Mouse (Mus musculus) adrenal gland, adult 18-20 months (tissue): ENCODE measurements at regions not wholly inside any gene's neighbourhood (a gene's known extent, or its start where the extent isn't known, plus 50 kb on each side); places are given as distances from the start of the nearest gene placed in this dataset.

Experiments
- DNase-seq, 2 experiments: peaks; one replicate each; pipeline ENCODE4 v3.0.0; 2021 to 2022; ENCODE audit warnings: low spot score in 2 of 2

DNA sequence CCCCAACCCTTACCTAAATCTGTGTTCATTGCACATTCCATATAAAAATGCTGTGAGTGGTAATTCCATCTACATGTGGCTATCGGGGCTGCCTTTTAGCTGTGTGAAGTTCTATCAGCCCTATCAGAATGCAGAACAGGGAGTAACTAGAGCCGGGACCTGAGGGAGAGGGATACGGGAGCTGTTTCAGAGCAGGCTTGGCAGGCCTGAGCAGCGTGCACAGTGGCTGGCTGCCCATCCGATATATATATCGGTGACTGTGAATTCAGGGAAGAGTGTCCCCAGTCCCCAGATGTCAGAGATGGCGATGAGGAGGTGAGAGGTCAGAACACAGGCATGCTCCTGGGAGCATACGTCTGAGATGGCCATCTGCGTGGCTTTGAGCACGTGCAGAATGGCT is 79.0 kb downstream of the Arl4c start:
- DNase-seq = no peak

DNA sequence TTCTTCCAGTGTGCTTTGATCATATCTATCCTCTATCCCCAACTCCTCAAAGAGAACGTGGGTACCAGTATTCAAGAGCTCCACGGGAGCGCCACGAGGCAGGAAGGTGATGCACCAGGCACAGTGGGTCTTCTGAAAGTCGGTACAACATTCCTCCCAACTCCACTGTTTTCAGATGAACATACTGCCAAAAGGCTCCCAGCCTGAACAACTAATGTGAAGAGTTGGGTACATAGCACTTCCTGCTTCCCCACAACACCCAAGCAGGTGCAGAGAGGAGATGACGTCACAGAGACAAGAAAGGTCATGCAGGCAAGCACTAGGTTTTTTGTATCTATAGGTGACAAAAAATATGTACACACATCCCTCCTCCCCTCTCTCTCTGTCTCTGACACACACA is 79.7 kb downstream of the Arl4c start:
- no peak for DNase-seq

DNA sequence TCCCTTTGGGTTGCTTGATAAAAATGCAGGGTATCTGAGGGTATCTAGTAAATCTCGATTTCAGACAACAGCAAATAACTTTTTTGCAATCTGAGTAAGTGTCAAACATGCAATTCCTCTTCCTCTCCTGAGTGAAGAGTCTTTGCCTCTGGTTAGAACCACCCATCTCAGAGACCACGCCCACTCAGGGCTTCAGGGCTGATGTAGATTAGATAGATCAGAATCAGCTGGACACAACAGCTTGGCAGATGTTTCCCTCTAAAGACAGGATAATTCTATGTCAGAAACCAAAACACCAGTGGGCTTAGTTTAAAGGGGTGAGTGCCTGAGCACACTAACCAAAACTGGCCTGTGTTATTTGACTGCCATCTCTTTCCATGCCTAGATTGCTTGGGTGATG is 80.8 kb downstream of the Arl4c start:
- no peak for DNase-seq

DNA sequence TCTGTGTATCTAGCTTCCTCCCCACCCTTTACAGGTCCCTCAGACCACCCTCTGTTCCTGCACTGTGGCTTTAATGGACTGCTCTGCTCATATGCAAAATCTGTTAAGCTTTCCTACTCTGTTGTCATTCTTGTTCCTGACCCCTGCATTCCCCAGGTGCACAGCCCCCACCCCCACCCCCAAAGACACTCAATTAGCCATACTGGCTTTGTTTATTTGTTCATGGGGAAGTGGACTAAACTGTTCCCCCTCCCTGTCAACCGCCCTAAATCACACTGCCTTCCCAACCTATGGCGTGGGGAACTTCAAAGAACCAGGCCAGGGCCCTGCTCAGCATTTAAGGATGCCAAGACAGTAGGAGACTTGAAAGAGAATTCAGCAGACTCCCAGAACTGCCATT is 89.0 kb downstream of the Arl4c start:
- DNase-seq = no peak

DNA sequence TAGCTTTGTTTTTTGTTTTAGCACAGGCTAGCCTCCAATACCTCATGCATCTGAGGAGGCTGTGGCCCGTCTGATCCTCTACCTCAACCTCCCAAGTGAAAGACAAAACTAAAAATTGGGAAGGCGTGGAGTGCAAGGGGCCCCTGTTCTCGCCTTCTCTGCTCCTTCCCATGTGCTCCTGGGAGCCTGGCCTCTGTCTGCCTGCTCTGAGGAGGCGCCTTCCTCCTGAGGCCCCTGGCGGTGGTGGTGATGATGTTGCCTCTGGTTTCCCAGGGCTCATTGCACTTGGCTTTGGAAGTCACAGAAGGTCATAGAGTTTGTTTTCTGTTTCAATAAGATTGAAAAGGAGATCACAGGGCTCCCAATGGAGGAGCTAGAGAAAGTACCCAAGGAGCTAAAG is 90.8 kb downstream of the Arl4c start:
- no peak for DNase-seq

DNA sequence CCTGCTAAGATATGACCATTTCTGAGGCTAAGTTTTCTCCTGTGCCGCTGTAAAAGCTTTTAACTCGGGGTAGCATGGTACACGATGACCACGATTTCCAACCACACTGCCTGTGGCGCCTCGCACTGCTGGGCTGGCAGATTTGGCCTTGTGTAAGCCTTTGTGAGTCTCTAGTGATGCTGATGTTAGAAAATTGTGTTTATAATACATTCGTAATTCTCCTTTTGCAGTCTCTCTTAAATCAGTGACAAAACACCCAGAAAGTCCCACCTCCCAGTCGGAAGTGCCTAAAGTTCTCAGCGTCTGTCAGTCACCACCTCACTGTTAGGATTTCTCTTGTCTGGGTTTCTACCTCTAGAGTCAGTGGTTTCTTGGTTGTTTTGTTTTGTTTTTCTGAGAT is 91.2 kb downstream of the Arl4c start:
- DNase-seq = no peak

DNA sequence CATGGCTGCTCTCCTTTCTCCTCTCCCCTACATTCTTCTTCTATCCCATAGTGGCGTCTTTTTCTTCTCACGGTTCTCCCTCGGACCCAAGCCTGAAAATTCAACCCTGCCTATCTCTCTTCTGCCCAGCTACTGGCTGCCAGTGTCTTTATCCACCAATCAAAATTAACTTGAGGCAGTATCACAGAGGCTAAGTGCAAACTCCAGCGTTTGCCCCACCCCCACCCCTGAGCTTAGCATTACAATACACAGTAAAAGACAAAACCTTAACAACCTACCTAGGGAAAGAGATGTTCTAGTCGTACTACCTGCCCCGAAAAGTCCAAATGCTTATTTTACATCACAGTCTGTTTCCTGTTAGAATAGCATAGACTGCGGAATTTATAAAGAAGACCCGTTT is 93.2 kb downstream of the Arl4c start:
- no peak for DNase-seq

DNA sequence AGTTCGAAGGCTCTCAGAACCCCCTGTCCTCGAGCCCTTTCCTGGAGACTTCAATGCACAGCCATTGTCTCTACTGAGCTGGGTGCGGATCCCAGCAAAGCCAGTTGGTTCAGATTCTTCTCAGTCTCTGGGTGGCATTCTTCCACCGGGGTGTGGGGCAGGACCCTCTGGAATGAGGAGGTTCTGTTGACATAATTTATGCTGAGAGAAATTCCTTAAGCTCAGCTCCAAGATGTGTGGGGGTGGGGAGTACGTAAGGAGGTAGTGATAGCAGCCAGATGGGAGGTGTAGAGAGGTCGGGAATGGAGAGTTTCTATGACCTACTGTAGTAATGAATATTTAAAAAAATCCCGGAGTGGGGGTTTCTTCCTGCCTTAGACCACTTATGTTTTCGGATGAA is 93.8 kb downstream of the Arl4c start:
- no peak for DNase-seq

DNA sequence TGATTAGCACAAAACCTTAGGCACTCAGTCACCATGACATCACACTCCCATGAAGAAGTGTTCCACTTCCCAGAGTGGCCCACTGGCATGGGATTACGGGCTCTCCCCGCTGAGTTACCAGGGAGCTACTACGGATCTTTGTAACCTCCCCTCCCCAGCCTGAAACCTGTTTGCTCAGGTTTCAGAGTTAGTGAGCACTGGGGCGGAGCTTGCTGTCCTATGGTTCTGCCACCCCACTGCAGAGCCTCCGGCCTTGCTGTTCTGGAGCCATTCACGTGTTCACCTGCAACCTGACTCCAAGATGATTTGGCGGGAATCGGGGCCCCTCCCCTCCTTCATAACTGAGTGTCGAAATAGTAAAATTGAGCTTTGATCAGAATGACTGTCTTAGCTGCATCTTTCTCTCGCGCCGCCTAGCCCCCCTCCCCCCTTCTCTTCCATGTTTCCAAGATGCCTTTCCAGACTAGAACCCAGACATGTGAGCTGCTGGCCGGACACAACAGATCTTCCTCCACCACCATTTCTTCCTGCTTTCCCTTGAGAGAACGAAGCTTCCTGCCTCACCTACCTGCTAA is 95.8 kb upstream of the Glrp1 start:
- no peak for DNase-seq

DNA sequence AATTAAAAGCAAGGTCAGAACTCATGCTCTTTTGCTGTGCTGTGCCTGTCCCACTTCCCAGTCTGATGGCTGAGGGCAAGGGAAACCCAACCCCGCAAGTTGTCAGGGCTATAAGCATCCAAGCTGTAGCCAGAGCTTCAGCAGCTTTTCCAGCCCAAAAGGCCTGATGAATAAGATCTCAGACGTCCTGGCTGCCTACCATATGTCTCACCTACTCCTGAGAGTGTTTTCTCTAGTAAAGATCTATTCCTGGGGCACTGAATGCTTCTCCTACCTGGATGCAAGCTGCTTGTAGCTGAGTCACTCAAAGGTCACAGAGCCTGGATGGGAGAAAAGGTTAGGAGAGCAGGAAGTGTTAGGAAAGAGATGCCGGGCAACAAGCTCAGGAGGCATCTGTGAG is 92.4 kb upstream of the Glrp1 start:
- no peak for DNase-seq

DNA sequence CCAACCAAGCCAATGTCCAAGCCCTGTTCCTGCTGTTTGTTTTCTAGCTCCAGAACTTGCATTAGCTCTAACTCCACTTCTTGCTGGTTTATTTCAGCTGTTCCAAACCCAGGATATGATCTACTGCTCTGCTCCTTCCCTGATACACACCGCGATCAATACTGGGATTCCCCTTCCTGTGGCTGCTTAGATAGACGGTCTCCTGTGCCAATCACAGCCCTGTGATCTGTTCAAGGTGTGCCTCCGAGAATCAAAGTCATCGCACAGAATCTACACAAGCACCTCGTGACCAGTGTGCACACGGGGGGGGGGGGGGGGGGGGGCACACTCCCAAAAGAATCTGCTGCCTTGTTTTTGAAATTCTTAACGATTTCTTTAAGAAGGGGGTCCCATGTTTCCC is 91.9 kb upstream of the Glrp1 start:
- DNase-seq = no peak

DNA sequence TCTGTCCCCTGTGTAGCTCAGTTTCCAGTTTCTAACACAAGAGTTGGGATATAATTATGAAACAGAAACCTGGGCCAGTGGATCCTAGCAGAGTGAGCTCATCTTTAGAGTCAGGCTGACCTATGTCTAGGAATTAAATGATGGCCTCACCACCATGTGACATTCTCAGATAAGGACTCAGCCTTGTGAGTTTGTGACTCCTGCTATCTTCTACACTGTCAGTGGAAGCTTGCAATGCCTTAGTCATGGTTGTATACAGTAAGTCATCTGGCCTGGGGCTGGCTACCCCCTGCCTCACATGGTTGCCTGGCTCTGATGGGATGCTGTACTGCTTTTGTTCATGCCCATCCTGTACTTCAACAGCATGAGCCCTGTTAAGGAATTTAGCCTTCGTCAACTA is 90.3 kb upstream of the Glrp1 start:
- DNase-seq = no peak

DNA sequence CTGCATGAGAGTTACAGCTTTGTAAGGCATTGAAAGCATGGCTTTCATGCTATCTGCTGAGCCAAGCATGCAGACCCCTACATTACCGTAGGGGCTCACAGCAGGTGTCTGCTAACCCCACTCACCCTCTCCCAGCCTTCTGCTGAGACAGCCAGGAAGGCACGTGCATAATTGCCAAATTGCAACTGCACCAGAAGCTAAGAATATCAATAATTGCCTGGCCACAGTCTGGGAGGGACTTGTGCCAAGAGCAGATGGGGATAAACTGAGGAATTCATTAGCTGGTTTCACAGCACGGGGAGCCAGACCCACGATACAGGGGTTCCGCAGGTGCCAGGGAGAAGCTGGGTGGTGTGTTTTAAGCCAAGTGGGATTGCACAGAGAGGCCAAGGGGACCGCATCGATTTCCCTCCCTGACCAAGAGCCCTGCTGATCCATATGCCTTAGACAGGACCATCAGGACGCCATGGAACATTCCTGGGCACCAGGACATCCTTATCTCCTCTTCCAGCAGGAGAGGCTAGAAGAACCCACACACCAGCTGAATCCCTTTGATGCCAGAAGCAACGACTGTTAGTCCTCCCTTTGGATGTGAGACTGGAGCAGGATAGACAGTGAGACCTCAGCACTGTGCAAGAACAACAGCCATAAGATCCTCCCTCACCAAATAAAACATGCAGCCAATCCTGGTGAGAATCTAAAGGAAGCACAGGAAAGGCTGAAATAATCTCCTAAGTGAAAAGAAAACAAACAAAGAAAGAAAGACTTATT is 84.8 kb upstream of the Glrp1 start:
- no peak for DNase-seq

DNA sequence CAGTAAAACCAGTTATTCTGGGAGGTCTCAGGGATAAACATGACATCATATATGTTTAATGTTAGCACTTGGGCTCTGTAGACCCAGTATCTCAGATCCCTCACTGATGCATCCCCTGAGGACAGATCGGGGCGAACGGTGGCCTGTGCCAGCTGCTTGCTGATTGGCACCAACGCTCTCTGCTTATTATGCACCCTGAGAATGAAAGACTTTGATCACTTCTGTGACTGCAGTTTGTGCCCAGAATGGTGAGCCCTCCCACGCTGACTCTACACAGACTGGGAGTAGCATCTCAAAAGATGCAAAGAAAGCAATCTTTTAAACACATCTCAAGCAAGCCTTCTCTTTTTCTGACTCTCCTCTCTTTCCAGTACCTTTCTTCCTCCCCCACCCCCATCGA is 82.2 kb upstream of the Glrp1 start:
- DNase-seq = no peak

DNA sequence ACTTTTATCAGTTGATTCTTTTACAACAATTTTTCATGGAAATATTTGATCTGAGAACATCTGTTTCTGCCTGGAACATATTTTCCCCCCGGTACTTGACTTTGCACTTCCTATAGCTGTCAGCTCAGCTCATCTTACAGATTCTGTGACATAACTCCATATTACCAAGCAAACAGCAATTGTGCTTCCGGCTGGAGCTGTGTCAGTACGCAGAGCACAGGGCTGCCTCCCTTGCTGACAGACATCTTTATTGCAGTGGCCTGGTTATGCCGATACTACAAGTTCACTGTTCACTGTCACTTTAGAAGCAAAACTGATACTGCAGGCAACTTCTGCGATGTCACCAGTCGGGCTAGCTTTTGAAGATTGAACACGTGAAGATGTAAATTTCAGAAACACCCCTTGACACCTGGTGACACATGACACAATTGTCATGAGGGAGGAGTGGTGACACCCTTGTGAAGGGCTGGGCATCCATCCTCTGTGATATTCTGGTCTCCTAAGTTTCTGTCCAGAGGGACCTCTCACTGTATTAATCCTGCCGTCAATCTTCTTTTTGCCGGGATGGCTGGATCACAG is 81.0 kb upstream of the Glrp1 start:
- DNase-seq = no peak

DNA sequence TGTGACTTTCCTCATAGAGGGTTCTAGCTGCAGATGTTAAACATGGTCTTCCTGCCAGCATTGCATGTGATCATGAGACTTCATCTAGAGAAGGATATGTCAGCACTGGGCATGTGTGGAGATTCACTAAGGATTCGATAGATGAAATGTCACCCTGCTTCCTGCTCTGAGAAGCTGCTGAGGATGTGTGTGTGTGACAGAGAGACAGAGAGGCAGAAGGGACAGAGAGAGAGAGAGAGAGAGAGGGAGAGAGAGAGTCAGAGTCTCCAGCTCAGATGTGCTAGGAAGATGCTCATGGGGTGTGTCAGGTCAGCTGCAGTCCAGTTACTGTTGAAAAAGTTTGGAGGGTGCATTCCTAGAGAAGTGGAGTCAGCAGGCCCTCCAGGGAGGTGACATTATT is 78.9 kb upstream of the Glrp1 start:
- no peak for DNase-seq

DNA sequence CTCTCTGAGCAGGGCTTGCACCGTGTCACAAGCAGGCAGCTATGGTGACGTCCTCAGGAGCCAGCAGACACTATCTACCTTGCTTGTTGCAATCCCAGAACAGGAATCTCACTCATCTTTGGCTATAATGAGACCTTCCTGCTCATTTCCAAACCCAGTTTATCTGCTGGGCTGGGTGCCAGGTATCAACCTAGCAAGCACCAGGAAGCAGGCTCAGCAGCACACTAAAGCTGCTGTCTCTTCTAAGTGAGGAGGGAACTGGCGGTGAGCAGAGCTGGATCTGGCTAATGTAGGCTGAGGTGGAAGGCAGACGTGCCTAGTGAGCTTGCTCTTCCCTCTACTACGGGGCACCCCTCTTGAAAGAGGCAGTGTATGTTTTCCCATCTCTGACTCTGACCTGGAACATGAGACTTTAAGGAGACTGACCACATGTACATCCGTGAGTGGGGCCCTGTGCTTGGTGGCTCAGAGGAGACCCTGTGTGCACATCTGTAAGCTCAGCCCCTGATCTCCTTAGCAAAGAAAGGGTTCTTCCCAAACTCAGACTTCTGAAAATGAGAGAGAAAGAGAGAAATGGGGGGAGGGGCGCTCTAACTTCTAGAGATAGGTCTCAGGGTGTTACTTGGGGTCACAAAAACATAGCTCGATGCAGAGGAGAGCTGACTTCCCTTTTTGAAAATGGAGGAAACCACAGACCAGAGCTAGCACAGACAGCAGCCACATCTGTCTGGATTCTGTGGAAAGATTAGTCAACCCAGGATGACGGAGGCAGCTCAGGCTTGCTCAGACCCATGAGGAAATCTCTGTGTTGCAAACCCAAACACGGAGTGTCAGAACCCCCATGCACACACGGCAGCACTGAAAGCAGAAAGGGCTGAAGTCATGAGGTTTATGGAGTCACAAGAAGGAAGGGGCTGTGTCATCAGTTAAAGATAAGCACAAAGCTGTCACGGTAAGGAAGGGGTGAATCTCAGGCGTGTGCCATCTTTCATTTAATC is 77.3 kb upstream of the Glrp1 start:
- no peak for DNase-seq

DNA sequence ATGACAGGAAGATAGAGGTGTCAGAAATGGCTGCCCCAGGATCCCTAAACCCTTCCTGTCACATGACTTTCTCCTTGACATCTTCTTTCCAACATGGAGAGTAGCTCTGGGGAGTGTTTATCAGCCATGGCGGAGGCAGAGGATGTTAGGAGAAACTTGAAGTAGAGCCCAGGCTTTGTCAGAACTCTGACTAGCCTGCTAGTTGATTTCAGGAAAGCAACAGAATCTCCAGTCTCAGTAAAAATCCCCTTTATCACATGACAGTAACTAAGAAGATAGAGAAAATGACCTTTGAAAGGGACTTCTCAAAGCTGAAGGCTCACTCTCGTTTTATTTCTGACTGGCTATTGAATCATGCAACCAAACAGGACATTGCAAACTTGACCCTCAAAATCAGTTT is 76.3 kb upstream of the Glrp1 start:
- DNase-seq = no peak

DNA sequence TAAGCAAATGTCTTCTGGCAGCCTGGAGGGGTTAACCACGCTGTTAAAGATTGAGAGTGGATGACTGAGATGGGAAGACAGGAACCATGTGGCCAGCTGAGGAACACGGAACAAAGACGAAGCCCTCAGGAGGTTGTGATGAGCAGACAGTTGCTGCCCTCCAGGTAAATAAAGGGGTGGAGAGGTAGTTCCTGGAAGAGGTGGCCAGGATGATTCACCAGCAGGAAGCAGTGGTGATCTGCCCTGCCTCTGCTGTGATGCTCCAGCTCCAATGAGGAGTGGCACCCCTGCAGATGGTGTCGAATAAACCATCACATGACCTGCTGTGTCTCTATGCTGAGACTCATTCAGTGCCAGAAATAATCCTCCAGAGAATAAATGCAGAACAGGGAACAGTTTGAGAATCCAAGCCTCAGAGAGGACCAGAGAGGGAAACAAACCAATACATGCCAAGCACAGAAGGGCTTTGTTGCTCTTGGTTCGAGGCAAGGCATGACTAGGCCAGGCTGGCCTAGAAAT is 74.7 kb upstream of the Glrp1 start:
- DNase-seq = no peak

DNA sequence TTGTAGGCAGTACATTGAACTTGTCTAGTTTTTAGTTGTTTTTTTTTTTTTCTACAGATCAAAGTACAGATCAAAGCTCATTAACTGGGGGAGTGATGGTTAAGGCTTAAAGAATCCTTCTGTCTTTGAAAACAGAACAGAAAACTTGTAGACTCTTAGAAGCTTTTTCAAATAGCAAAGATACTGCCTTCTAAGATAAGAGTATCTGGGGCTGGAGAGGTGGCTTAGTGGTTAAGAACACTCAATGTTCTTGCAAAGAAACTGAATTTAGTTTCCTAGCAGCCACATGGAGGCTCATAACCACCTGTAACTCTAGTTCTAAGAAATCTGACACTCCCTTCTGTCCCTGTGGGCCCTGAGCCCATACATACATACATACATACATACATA is 68.4 kb upstream of the Glrp1 start:
- no peak for DNase-seq

DNA sequence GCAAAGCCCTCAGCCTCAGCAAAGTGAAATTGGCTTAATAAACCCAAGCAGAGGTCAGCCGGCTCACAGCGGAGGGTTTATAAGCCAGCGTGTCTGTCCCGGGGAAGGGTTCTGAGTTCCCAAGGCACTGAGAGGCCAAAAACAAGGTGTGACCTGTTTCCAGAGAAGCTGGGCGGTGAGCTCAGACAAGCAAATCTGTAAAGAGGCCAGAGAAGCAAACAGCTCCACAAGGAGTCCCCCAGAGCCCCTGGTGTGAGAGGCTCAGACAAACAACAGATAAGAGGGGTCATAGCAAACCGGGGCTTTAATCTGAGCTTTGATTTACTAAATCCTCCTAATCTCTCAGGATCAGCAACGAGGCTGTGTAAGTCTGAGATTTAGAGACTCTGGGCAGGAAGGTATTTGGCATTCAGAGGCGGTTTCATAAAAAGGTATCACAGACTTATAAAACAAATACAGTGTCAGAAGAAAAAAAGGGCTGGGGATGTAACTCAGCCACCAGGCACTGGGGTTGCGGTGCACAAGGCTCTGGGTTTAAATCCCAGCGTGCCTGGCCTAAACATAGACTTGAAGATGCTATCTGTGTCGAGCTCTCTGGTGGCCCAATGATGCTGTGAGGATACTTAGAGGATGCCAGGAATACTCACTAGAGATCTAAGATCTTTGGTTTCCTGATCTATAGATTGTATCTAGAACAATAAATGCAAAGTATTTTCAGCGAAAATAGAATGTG is 67.8 kb upstream of the Glrp1 start:
- DNase-seq = no peak
